Mouse (Mus musculus) T-cell, adult 2 months (primary cell): ENCODE data around the gene Palm.

ENCODE experiments used
- DNase-seq: peaks from one replicate; pipeline ENCODE4 v3.0.0; 2022; ENCODE audit warnings: low spot score

Palm gene

DNA sequence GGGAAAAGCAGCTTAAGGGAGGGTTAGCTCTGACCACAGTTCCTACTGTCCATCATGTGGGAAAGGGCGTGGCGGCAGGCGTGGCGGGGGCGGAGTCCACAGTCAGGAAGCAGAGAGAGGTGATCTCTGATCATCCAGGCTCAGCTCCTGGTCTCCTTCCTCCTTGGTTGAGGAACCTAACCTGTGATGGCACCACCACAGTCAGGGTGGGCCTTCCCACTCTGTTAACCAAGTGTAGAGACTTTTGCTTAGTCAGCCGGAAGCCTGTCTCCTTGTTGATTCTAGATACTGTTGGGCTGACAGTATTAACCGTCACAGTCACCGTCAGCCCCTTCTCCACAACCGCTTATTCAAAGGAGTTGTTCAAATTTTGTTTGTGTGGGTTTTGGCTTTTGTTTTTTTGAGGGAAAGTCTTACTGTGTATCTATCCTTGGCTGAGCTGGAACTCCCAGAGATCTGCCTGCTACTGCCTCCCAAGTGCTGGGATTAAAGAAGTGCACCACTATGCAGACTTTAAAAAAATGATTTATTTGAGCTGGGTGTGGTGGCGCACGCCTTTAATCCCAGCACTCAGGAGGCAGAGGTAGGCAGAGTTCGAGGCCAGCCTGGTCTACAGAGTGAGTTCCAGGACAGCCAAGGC lies 5.0 kb downstream of the Palm start:
- no peak for DNase-seq

DNA sequence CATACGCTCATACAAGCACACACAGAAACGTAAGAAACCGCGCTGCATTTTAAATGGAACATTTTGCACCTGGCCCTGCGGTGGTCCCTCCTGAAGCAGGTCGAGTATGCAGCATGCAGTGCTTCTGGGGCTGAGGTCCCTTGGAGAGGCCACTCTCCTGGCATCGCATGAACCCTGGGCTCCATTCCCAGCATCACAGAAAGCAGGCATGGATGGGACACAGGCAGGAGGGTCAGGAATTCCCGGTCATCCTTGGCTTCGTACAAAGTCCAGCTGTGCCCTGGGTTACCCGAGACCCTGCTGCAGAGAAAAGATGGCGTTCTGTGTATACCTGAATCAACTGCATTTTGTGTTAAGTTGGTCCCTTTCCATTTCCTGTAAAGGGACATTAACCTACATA lies 7.1 kb downstream of the Palm start:
- DNase-seq = no peak

DNA sequence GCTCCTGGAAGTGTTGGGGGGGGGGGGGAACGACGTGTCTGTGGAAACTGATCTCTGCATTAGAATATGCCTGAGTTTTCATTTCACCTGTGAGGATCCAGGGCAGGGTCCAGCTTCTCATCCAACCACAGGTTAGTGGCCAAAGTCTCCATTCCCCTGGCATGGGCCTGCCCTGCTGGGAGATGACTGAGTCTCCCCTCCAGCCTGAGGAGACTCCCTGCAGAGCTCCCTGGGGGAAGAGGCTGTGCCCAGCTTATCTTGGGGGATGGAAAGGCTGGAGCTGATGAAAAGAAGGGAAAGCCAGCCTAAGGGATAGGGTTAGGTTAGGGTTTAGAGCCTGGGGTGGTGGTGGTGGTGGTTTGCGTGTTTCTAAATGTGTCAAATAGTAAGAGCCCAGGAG lies 8.5 kb downstream of the Palm start:
- no peak for DNase-seq

GRCm38 (mm10) chr10:79802331-79802971 lies 9.1 kb downstream of the Palm start:
- no peak for DNase-seq

GRCm38 (mm10) chr10:79803716-79804323 lies 10.4 kb downstream of the Palm start:
- DNase-seq = no peak

GRCm38 (mm10) chr10:79805636-79806035 lies 12.3 kb downstream of the Palm start:
- DNase-seq = no peak

- no peak for DNase-seq
Measured at GRCm38 (mm10) chr10:79806331-79806730, 13.0 kb downstream of the Palm start.

- no peak for DNase-seq
Measured at GRCm38 (mm10) chr10:79806972-79807371, 13.6 kb downstream of the Palm start.

DNA sequence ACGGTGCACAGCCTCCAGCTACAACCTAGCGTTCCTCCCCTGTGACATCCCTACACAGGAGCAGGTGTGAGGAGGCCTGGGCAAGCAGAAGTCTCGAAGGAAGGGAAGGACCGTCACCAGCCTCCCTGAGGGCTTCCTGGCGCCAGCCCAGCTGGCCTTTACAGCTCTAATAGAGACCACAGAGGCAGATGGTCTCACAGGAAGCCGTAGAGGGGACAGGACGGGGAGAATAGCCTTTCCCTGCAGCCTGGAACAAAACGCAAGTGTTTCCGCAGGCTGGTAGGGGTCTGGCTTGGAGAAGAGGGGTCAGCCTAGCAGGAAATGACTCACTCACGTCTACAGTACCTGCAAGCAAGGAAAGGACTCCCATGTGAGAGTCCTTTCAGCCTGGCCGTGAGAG lies 14.5 kb downstream of the Palm start:
- DNase-seq = no peak

DNA sequence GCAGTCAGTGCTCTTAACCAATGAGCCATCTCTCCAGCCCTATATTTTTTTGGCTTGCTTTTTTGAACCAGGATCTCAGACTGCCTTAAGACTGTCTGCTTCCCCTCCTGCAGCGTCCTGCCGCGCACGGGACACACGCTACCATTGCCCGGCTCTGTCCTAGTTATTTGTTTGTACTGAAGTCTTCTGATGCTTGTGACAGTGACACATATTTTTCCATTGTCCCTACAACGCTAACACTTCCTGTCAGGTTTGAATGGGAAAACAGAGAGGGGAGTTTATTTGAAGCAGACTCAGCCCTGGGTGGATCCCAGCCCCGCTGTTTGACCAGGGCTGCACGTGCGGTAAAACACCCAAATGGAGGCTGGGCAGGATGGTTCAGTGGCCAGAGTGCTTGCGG lies 15.4 kb downstream of the Palm start:
- DNase-seq = no peak

DNA sequence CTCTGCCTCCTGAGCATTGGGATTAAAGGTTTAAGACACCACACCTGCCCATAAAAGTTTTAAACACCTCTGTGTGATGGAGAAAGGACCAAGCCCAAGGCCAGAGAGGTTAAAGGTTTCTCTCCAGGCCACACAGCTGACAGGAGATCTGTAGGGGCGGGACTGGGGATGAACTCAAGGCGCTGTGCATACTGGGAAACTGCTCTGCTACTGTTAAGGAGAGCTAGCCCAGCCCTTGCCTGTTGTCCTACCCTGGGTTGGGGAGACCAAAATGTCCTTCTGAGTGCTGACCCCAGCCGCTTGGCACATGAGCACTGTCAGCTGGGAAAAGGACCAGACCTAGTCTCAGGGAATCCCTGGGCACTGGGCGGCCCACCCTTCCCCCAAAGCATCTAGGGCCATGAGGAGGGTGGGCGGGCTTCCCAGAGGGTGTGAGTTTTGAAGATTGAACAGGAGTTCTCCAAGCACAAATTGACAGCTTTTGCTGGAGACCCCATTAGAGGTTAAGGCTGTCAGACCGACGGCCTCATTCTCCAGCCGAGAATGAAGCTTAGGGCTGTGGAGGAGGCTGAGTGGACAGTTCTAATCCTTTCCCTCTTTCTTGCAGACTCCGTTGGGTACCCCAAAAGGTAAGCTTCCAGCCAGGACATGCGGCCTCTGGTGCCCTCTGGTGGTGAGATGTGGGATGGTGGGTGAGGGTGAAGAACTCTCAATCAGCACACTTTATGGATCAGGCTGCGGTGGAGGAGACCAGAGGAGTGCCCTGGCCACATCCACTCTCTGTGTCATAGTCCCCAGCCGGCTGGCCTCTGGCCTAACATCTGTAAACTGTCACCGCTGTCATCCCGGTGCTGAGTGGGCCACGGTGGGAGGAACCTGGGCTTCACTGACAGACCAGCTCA lies 18.6 kb downstream of the Palm start:
- peak; percentile 73 for DNase-seq

GRCm38 (mm10) chr10:79814271-79814842 lies 21.0 kb downstream of the Palm start:
- DNase-seq = no peak

DNA sequence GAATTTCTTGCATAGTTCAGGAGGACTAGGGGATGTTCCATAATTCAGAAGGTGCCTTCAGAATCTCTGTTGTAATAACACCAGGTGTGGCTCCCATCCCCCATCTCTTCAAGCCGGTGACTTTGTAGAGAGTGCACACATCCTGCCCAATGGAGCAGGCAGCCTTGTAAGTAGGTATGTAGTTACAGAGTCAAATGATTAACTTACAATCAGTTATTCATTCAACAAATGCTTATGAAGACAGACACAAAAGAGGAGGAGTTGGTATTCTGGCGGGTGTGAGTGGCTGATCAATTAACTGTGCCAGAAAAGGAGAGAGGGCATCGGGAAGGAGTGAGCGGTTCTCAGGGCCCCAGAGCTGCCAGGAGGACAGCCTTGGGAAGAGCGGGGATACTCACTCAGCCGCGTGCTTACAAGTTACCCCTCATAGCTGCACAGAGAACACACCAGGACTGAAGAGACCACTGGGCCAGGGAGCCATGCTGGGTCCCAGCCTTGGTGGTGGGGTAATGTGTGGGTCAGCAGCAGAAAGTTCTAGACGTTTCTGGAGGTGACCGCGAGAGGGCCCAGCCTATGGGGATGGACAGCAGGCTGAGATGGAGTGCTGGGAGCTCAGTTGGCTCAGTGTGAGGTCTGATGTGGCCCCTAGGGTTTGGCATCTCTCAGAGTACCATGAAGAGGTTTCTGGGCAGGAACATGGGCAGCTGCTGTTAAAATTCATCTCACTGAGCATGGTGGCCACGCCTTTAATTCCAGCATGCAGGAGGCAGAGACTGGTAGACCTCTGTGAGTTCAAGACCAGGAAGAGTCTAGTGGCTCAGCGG lies 22.5 kb downstream of the Palm start:
- DNase-seq = no peak

GRCm38 (mm10) chr10:79817111-79817510 lies 23.7 kb downstream of the Palm start:
- DNase-seq = no peak

GRCm38 (mm10) chr10:79818225-79818624 lies 24.9 kb downstream of the Palm start:
- no peak for DNase-seq

DNA sequence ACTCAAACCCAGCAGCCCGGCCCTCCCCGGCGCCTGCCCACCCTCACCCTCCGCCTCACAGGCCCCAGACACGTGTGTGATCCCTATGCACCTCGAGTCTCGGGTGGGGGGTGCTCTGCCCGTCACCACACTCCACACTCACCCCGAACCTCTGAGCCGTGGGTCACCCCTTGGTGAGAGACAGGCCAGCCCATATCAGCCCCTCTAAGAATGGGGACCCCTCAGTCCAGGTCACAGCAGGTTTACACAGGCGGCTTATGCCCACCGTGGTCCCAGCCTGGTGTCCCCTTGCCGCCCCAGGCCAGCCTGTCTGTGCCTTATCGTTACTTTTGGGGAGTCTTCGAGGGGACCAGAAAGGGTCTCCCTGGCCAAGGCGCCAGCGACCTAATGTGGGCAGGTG lies 26.2 kb downstream of the Palm start:
- DNase-seq = no peak

GRCm38 (mm10) chr10:79820277-79820676 lies 26.9 kb downstream of the Palm start:
- DNase-seq = no peak

- no peak for DNase-seq
Measured at GRCm38 (mm10) chr10:79820782-79821181, 27.4 kb downstream of the Palm start, which contains the start of gene Misp. Gene Misp, plus strand, starts transcription at chr10:79820989.

- DNase-seq = no peak
Measured at GRCm38 (mm10) chr10:79821731-79822130, 28.4 kb downstream of the Palm start.

DNA sequence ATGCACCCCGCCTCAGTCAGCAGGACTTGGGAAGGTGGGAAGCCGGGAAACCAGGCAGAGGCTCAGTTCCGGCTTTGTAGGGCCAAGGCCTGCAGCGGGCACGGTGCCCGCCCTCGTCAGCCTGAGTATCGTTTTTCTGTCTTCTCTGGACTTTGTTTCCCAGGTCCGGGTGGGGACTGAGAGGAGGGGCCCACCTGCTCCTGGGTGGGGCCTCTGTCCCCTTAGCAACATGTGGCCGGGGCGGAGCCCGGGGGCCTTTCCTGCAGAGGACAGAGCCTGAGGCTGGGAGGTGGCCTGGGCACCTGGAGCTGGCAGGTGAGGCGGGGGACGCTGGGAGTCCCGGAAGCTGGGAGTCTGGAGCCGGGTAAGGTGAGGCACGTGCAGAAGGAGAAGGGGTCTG lies 29.0 kb downstream of the Palm start:
- no peak for DNase-seq

GRCm38 (mm10) chr10:79823011-79823410 lies 29.6 kb downstream of the Palm start:
- no peak for DNase-seq
